Mouse (Mus musculus) CH12.LX (cell line): ENCODE data around the gene Cmpk2. TPM values are rescaled to one million over a fixed set of nuclear protein-coding genes. Genes with fewer than 3 reads are reported as not detected.

Experiments
- DNase-seq: peaks from one replicate; pipeline ENCODE4 v3.0.0-alpha.2; 2013; ENCODE audit errors: extremely low read depth
- H3K27ac ChIP-seq: 2 replicates; pipeline ENCODE4 v1.5.1; 2012; ENCODE audit warnings: low read depth, mild to moderate bottlenecking, control low read depth, moderate library complexity; ENCODE audit not compliant: insufficient read depth
- H3K27me3 ChIP-seq: replicated peaks from 2 replicates; pipeline ENCODE3; 2012; ENCODE audit warnings: inconsistent platforms
- H3K36me3 ChIP-seq, 2 experiments: replicated peaks in 1 of 2; 2 replicates each; pipeline versions ENCODE3 to v1.6.1; 2012; ENCODE audit warnings: inconsistent platforms in 1 of 2, low read length in 1 of 2, mild to moderate bottlenecking in 1 of 2, mixed read lengths in 1 of 2, moderate library complexity in 1 of 2; ENCODE audit not compliant: control insufficient read depth in 1 of 2, insufficient read depth in 1 of 2
- H3K4me1 ChIP-seq, 2 experiments: 2 replicates each; pipeline ENCODE4 v1.6.1; 2012; ENCODE audit warnings: inconsistent platforms in 1 of 2, moderate library complexity in 1 of 2; ENCODE audit not compliant: insufficient read depth in 2 of 2, control insufficient read depth in 1 of 2
- H3K4me2 ChIP-seq: 2 replicates; pipeline ENCODE4 v1.6.1; 2012; ENCODE audit warnings: low read depth, mild to moderate bottlenecking, control low read depth; ENCODE audit not compliant: poor library complexity, insufficient read depth, severe bottlenecking
- H3K4me3 ChIP-seq, 3 experiments: fragments of 150-350 bp in 1 of 3; sonication (generic) in 1 of 3; replicated peaks in 1 of 3; 2 replicates each; pipeline versions ENCODE3 to v1.5.1; 2011 to 2012; ENCODE audit warnings: low read depth in 2 of 3, low read length in 2 of 3, mild to moderate bottlenecking in 2 of 3, moderate library complexity in 2 of 3, control low read depth in 1 of 3, improper control_type of control experiment in 1 of 3, inconsistent platforms in 1 of 3, mixed read lengths in 1 of 3; ENCODE audit not compliant: poor library complexity in 1 of 3
- H3K79me2 ChIP-seq: replicated peaks from 2 replicates; pipeline ENCODE4 v1.6.1; 2012; ENCODE audit warnings: mild to moderate bottlenecking, moderate library complexity; ENCODE audit not compliant: control insufficient read depth, poor library complexity, insufficient read depth, severe bottlenecking; ENCODE audit errors: extremely low read depth
- H3K9ac ChIP-seq: 2 replicates; pipeline ENCODE4 v1.6.1; 2012; ENCODE audit warnings: low read depth, mild to moderate bottlenecking, control low read depth, moderate library complexity; ENCODE audit not compliant: insufficient read depth
- H3K9me3 ChIP-seq: replicated peaks from 2 replicates; pipeline ENCODE3; 2012; ENCODE audit warnings: low read length, inconsistent platforms, mixed read lengths
- CHD1 ChIP-seq: IDR thresholded peaks from 2 replicates; pipeline ENCODE4 v1.6.1; 2012; ENCODE audit warnings: low read depth, low read length, improper control_type of control experiment, inconsistent platforms
- CTCF ChIP-seq, 2 experiments: IDR thresholded peaks in 1 of 2; conservative IDR thresholded peaks in 1 of 2; 2 replicates each; pipeline ENCODE4 v1.5.1; 2011 to 2012; ENCODE audit warnings: low read depth in 2 of 2, low read length in 2 of 2, improper control_type of control experiment in 1 of 2, inconsistent platforms in 1 of 2, mild to moderate bottlenecking in 1 of 2, moderate library complexity in 1 of 2
- ELF1 ChIP-seq: IDR thresholded peaks from 2 replicates; pipeline ENCODE4 v1.6.1; 2014; ENCODE audit warnings: low read depth, mild to moderate bottlenecking, inconsistent platforms, low read length, improper control_type of control experiment
- EP300 ChIP-seq: IDR thresholded peaks from 2 replicates; pipeline ENCODE4 v1.6.1; 2011; ENCODE audit warnings: low read length, improper control_type of control experiment
- ETS1 ChIP-seq: conservative IDR thresholded peaks from 2 replicates; pipeline ENCODE4 v1.6.1; 2012; ENCODE audit warnings: low read depth, mild to moderate bottlenecking, inconsistent platforms, low read length, improper control_type of control experiment, moderate library complexity
- GABPA ChIP-seq: IDR thresholded peaks from 2 replicates; pipeline ENCODE4 v1.6.1; 2012; ENCODE audit warnings: low read depth, low read length, improper control_type of control experiment, inconsistent platforms; ENCODE audit not compliant: insufficient replicate concordance
- HCFC1 ChIP-seq: IDR thresholded peaks from 2 replicates; pipeline ENCODE4 v1.6.1; 2012; ENCODE audit warnings: low read depth, mild to moderate bottlenecking, inconsistent platforms, low read length, improper control_type of control experiment
- IRF4 ChIP-seq: IDR thresholded peaks from 2 replicates; pipeline ENCODE4 v1.6.1; 2014; ENCODE audit warnings: low read depth, mild to moderate bottlenecking, inconsistent platforms, low read length, improper control_type of control experiment
- JUN ChIP-seq: IDR thresholded peaks from 2 replicates; pipeline ENCODE4 v1.6.1; 2011; ENCODE audit warnings: low read depth, mild to moderate bottlenecking, low read length, improper control_type of control experiment, moderate library complexity; ENCODE audit not compliant: insufficient read depth
- MAFK ChIP-seq: IDR thresholded peaks from 2 replicates; pipeline ENCODE4 v1.6.1; 2011; ENCODE audit warnings: low read length, improper control_type of control experiment; ENCODE audit not compliant: insufficient replicate concordance
- MAX ChIP-seq: IDR thresholded peaks from 2 replicates; pipeline ENCODE4 v1.6.1; 2011; ENCODE audit warnings: low read length, improper control_type of control experiment
- MAZ ChIP-seq: IDR thresholded peaks from 2 replicates; pipeline ENCODE4 v1.6.1; 2012; ENCODE audit warnings: low read depth, mild to moderate bottlenecking, inconsistent platforms, low read length, improper control_type of control experiment, moderate library complexity
- MEF2A ChIP-seq: IDR thresholded peaks from 2 replicates; pipeline ENCODE4 v1.6.1; 2014; ENCODE audit warnings: low read depth, mild to moderate bottlenecking, inconsistent platforms, low read length, improper control_type of control experiment, borderline replicate concordance
- MYC ChIP-seq: IDR thresholded peaks from 2 replicates; pipeline ENCODE4 v1.6.1; 2011; ENCODE audit warnings: low read depth, mild to moderate bottlenecking, improper control_type of control experiment, low read length
- NELFE ChIP-seq: IDR thresholded peaks from 2 replicates; pipeline ENCODE4 v1.6.1; 2011; ENCODE audit warnings: low read depth, low read length, improper control_type of control experiment
- NRF1 ChIP-seq: IDR thresholded peaks from 2 replicates; pipeline ENCODE4 v1.6.1; 2014; ENCODE audit warnings: low read depth, mild to moderate bottlenecking, inconsistent platforms, low read length, improper control_type of control experiment, moderate library complexity
- PAX5 ChIP-seq: IDR thresholded peaks from 2 replicates; pipeline ENCODE4 v1.6.1; 2012; ENCODE audit warnings: low read length, inconsistent platforms, mixed read lengths
- RCOR1 ChIP-seq: conservative IDR thresholded peaks from 2 replicates; pipeline ENCODE4 v1.6.1; 2012; ENCODE audit warnings: low read depth, mild to moderate bottlenecking, inconsistent platforms, low read length, improper control_type of control experiment
- SIN3A ChIP-seq: IDR thresholded peaks from 2 replicates; pipeline ENCODE4 v1.6.1; 2012; ENCODE audit warnings: low read length, improper control_type of control experiment, inconsistent platforms
- TBP ChIP-seq: conservative IDR thresholded peaks from 2 replicates; pipeline ENCODE4 v1.6.1; 2011; ENCODE audit warnings: low read depth, low read length, improper control_type of control experiment
- TCF12 ChIP-seq: IDR thresholded peaks from 2 replicates; pipeline ENCODE4 v1.6.1; 2014; ENCODE audit warnings: low read depth, mild to moderate bottlenecking, inconsistent platforms, low read length, improper control_type of control experiment
- UBTF ChIP-seq: IDR thresholded peaks from 2 replicates; pipeline ENCODE4 v1.6.1; 2012; ENCODE audit warnings: low read depth, mild to moderate bottlenecking, inconsistent platforms, low read length, improper control_type of control experiment, moderate library complexity
- USF2 ChIP-seq: conservative IDR thresholded peaks from 2 replicates; pipeline ENCODE4 v1.6.1; 2011; ENCODE audit warnings: low read depth, low read length, improper control_type of control experiment
- dilution Hi-C: fragments of 300-500 bp; cut with MboI; formaldehyde crosslinking; loops from 2 replicates; pipeline ENCODE4 v1.14.3; 2020; ENCODE audit warnings: low sequenced_read_pairs; ENCODE audit not compliant: extremely low pct_unique_long_range_greater_than_20kb, extremely low pct_ligation_motif_present
- in situ Hi-C: fragments of 300-500 bp; cut with MboI; formaldehyde crosslinking; loops from 3 replicates; pipeline ENCODE4 v1.14.3; 2019; ENCODE audit warnings: low sequenced_read_pairs, low pct_ligation_motif_present, low pct_unique_long_range_greater_than_20kb, mixed read lengths
- polyA plus RNA-seq: library from polyadenylated mRNA; unstranded; fragments of >175 nt; gene quantifications from 2 replicates; pipeline ENCODE4 v1.2.1, GENCODE M21; 2012; ENCODE audit warnings: low read depth; ENCODE audit not compliant: insufficient read length
- total RNA-seq, 2 experiments: library from RNA; depleted of rRNA; stranded (reverse); fragments of 300-350 nt in 1 of 2; fragments of >200 nt in 1 of 2; gene quantifications; 2 replicates each; pipeline ENCODE4 v1.2.3; 2012 to 2014

Cmpk2 gene
- total and polyA plus RNA-seq, 3 experiments = 0.15 to 0.47 TPM; not detected in 1

GRCm38 (mm10) chr12:26472770-26473481, 3.9 kb downstream of the Cmpk2 start:
- H3K4me1 ChIP-seq = peaks cover 0 to 15% of the 10 kb centered on the region in 2 experiments; a peak in 3 of 4 replicates

GRCm38 (mm10) chr12:26473746-26474145, 4.7 kb downstream of the Cmpk2 start:
- H3K27ac ChIP-seq = no peak overlapping the region
- H3K9ac ChIP-seq = no peak overlapping the region
- in situ Hi-C loops (no loop called here), dilution Hi-C loops (no loop called here)
- H3K4me1 ChIP-seq = peaks cover 0 to 15% of the 10 kb centered on the region in 2 experiments; a peak in 3 of 4 replicates
- no peaks in the 10 kb centered on the region for H3K79me2 ChIP-seq
- DNase-seq = no peak
- no peaks in the 10 kb centered on the region for H3K36me3 ChIP-seq
- H3K4me2 ChIP-seq = no peak overlapping the region
- no peaks in the 10 kb centered on the region for H3K9me3 ChIP-seq
- H3K27me3 ChIP-seq = peaks cover 7% of the 10 kb centered on the region
- TF ChIP-seq RCOR1 (no peak), HCFC1 (no peak), SIN3A (no peak), NELFE (no peak), MAX (no peak), CHD1 (no peak), USF2 (no peak), MEF2A (no peak), ETS1 (no peak), MAZ (no peak), GABPA (no peak), CTCF (conservative IDR thresholded peaks at IDR 0.05 in 1 of 2, IDR thresholded peaks at IDR 0.05 in 1 of 2; ENCODE audit: low read depth in 2 of 2, low read length in 2 of 2) (no peak), IRF4 (no peak), PAX5 (no peak), EP300 (no peak), MAFK (no peak), MYC (no peak), JUN (no peak)
- TF ChIP-seq, all 38 proteins: peak for 0
- H3K4me3 ChIP-seq = no peak overlapping the region

More at GRCm38 (mm10) chr12:26472770-26473481, 3.9 kb downstream of the Cmpk2 start:
- H3K27me3 ChIP-seq = peaks cover 7% of the 10 kb centered on the region
- dilution Hi-C loops (no loop called here), in situ Hi-C loops (no loop called here)
- DNase-seq = no peak
- no peak overlapping the region for H3K4me3 ChIP-seq
- no peak overlapping the region for H3K27ac ChIP-seq
- H3K79me2 ChIP-seq = no peaks in the 10 kb centered on the region
- no peak overlapping the region for H3K9ac ChIP-seq
- H3K9me3 ChIP-seq = no peaks in the 10 kb centered on the region
- H3K36me3 ChIP-seq = no peaks in the 10 kb centered on the region
- H3K4me2 ChIP-seq = no peak overlapping the region
- no peak for TF ChIP-seq GABPA
- no peak for TF ChIP-seq ELF1
- TF ChIP-seq PAX5 = no peak
- no peak for TF ChIP-seq MEF2A
- no peak for TF ChIP-seq UBTF
- no peak for TF ChIP-seq NRF1
- no peak for TF ChIP-seq HCFC1
- no peak for TF ChIP-seq TBP
- TF ChIP-seq NELFE = no peak
- no peak for TF ChIP-seq TCF12
